Mouse (Mus musculus) 416B (cell line): ENCODE results near the gene Cldn22.

Source experiments
- DNase-seq: peaks from one replicate; pipeline ENCODE4 v3.0.0; 2011; ENCODE audit warnings: low read depth

The Cldn22 gene

GRCm38 (mm10) chr8:47832616-47833015 is 8.3 kb downstream of the Cldn22 start:
- no peak for DNase-seq

DNA sequence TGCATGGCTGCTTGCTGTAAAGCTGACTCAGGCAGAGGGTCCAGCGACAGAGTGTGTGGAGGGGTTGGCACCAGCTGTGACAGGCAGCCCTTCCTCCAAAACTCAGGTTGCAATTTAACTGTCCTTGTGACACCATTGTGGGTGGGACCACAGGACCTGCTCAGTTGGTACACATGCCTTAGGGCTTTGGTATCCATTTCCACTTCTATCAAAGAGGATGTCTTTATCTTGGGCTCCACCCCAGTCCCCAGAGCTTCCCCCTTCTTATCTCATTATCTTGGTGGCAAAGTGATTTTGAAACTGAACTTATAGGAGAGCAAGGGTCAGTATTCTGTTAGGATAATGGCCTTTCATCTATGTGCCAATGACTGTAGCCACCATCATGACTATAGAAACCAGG is 9.7 kb downstream of the Cldn22 start:
- DNase-seq = peak; percentile 81

- DNase-seq = peak; percentile 29
These were observed 18.8 kb downstream of the Cldn22 start for GRCm38 (mm10) chr8:47843063-47843462.

GRCm38 (mm10) chr8:47843651-47844050 is 19.4 kb downstream of the Cldn22 start:
- no peak for DNase-seq

GRCm38 (mm10) chr8:47845956-47846355 is 21.7 kb downstream of the Cldn22 start:
- no peak for DNase-seq

GRCm38 (mm10) chr8:47847161-47847560 is 22.9 kb downstream of the Cldn22 start:
- no peak for DNase-seq

DNA sequence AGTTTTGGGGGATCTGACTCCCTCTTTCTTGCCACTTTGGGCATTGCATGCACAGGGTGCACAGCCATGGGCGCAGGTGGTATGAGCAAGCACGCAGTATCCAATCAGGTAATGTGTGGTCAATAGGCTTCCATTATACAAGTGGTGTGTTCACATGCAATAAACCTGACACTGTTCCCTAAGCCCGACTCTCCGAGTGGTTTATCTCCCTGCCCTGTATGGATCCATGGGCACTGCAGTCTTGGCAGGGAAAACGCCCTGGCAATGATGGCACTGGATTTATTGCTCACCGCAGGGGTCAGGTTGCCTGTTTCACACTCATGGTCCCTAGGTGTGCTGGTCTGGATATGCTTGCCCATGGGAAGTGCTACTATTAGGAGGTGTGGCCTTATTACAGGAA is 23.6 kb downstream of the Cldn22 start:
- no peak for DNase-seq

DNA sequence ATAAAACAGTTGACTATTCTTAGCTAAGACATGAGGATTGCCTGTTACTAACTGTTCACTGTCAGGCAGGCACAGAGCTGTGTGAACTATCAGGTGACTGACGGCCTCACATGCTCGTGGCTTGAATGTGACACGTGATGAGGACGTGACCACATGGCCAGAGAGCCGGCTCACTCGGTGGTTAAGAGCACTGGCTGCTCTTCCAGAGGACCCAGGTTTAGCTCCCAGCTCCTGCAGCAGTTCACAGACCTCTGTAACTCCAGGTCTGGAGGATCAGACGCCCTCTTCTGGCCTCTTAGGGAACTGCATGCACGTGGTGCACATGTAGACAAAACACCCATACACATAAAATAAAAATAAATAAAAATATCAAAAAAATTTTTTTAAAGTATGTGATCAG is 25.6 kb downstream of the Cldn22 start:
- DNase-seq = peak; percentile 52

GRCm38 (mm10) chr8:47851824-47852502 is 27.7 kb downstream of the Cldn22 start:
- DNase-seq = peak; percentile 64

- no peak for DNase-seq
These were observed 28.5 kb downstream of the Cldn22 start for GRCm38 (mm10) chr8:47852737-47853136.

GRCm38 (mm10) chr8:47853356-47853755 is 29.1 kb downstream of the Cldn22 start:
- DNase-seq = no peak

DNA sequence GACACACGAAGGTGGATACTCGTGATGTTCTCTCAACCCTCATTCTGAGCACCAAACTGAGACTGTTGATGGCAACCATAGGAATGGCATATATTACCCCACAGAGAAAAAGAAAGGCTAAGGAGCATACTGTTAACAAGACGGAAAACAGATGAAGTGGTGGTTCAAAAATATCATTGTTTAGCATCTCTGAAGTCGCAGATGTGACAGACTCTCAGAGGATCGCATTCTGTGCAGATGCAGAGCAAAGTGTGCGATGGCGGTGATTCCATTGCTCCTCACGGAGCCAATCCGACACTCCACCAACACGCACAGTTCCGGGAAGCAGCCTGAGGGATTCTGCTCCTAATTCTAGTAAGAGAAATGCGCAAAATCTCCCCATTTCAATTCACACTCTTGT is 35.0 kb downstream of the Cldn22 start:
- DNase-seq = no peak

DNA sequence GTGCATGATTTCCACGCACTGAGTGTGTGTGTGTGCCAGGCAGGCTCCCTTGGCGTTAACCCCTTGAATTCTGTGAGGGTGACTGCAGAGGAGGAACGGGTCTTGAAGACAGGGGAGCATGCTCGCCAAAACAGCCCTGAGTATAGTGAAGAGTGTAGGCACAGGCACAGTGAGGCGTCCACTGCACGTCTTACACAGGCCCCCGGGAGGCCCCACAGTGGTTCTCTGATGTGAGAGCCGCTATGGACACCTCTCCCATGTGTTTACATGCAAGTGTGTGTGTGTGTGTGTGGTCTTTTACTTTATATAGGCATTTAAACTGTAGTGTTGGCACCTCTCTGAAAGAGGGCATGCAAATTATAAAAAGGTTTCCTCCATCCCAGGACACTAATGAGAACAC is 42.3 kb downstream of the Cldn22 start:
- no peak for DNase-seq

- DNase-seq = peak; percentile 74
These were observed 42.8 kb downstream of the Cldn22 start for GRCm38 (mm10) chr8:47867067-47867466.

DNA sequence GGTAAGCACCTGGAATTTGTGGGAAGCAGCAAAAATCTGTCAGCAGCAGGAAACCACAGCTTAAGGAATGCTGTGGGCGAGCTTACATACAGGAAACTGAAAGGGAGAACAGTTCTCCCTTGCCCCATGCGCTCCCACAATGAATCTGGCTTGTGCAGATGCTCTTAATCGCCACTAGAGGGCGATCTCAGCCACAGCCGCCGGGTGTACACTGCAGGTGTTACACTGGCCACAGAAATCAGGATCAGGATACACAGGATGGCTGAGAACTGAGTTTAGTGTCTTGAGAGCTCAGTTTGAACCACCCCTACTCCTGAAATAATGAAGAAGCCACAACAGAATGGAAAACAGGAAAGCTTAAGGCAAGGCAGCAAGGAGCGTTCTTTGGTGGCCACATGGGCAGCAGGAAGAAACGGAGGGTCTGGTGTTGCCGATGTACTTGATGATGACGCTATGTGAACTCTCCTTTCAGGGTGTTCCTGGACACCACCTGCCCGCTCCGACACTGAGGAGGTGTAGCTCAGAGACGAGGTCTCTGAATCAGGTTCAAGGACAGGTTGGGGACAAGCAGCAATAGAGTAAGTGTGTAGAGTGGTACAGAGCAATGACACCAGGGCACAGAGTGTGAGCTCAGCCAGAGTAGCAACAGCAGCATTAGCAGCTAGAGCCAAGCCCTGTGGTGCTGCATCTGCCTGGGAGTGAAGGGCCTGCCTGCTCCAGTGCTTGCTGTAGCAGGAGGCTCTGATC is 48.3 kb downstream of the Cldn22 start:
- peak; percentile 56 for DNase-seq

GRCm38 (mm10) chr8:47874497-47875178 is 50.4 kb downstream of the Cldn22 start:
- DNase-seq = no peak
